Mouse (Mus musculus) spleen, adult 10 weeks (tissue): Measurements from ENCODE around the gene Rhox9. TPM values are rescaled to one million over a fixed set of nuclear protein-coding genes. Genes with fewer than 3 reads are reported as not detected.

ENCODE experiments used
- polyA plus RNA-seq: library from polyadenylated mRNA; stranded (reverse); fragments of 350-450 nt; fragmentation: Illumina TruSeq; extraction: RNeasy Lipid Tissue Mini Kit (QIAGEN cat#74804); gene quantifications from one replicate; pipeline ENCODE4 v1.2.3, GENCODE M21; 2015; ENCODE audit warnings: low replicate concordance; ENCODE audit not compliant: insufficient read depth

Gene Rhox9
- polyA plus RNA-seq: not detected

DNA sequence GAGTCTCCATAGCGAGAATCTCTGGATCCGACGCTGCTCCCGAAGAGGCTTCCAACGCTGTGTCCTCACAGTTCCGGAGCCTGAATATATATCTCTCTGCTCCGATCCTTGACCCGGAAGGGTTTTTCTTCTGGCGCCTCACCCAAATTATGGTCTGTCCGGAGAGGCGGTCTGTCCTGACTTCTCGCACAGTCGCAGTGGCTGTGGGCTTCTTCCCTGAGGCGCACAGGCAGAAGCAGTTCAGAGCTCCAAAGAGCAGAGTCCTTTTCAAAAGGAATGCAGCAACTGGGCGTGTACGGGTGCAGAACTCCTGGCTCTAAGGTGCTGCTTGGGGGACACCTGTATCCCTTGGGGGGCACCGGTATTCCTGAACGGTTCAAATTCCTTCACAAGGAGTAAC lies at the start of gene Rhox9:
TSS of gene Rhox9 (minus strand) at position 101 of the 400 bp plus-strand sequence.

DNA sequence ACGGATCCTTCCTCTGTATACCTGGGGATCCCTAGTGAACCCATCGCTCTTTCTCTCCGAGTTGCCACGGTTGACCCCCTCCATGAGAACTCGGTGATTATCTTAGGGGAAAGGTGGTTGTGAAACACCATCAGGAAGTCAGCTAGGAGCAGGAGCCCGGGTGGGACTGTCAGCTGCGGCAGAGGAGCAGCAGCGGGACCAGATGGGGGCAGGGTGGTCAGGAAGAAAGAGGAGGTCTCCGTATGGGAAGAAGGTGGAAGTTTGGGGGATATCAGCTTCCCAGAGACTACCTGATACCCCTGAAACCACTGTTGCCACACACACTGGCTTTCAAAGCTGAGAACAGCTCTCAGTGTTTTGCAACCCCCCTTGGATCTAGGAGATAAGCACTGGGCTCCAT lies 4.4 kb downstream of the Rhox9 start, which contains the start of gene Rhox7b:
TSS of gene Rhox7b (minus strand) at position 101 of the 400 bp plus-strand sequence.

DNA sequence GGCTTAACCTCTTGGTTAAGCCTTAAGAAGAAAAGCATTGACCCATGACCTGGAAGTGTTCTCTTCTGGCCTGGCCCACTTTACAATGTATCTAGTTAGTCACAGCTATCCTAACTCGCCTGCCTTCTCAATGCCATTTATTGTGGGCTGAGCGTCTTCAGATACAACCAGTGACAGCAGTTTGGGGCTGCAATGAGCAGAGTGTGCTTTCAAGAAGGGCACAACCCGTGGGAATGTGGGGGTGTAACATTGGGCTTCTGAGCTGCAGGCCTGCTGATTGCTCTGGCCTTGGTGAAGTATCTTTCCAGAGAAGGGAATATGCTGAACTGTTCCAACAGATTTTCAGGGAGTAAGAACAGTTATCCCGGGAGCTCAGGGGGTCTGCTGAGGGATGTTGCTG lies 22.7 kb downstream of the Rhox9 start, which contains the start of gene Rhox8:
TSS of gene Rhox8 (minus strand) at position 101 of the 400 bp plus-strand sequence.

Other genes with a start within 250 kb of the Rhox9 start
- gene Rhox3h, start 233.0 kb downstream of the Rhox9 start, polyA plus RNA-seq: not detected
- not detected for gene Rhox2h, start 228.5 kb downstream of the Rhox9 start, polyA plus RNA-seq
- gene Rhox5, start 96.9 kb downstream of the Rhox9 start, polyA plus RNA-seq: not detected
- gene Rhox6, start 74.9 kb downstream of the Rhox9 start, polyA plus RNA-seq: not detected
- gene Rhox7a, start 70.1 kb downstream of the Rhox9 start, polyA plus RNA-seq: not detected
- gene Rhox8, start 22.8 kb downstream of the Rhox9 start, polyA plus RNA-seq: not detected
- not detected for gene Rhox7b, start 4.5 kb downstream of the Rhox9 start, polyA plus RNA-seq
- gene Btg1-ps1, start 117.0 kb upstream of the Rhox9 start, polyA plus RNA-seq: not detected
- gene Btg1-ps2, start 141.3 kb upstream of the Rhox9 start, polyA plus RNA-seq: not detected
- gene Rhox10, start 164.7 kb upstream of the Rhox9 start, polyA plus RNA-seq: not detected
- not detected for gene Rhox11, start 183.4 kb upstream of the Rhox9 start, polyA plus RNA-seq
- not detected for gene Rhox12, start 209.1 kb upstream of the Rhox9 start, polyA plus RNA-seq
- not detected for gene Rhox13, start 219.4 kb upstream of the Rhox9 start, polyA plus RNA-seq